Mouse (Mus musculus) kidney, embryonic 15.5 days (tissue): ENCODE measurements around the gene Astn1. TPM values are rescaled to one million over a fixed set of nuclear protein-coding genes. Genes with fewer than 3 reads are reported as not detected.

ENCODE experiments used
- ATAC-seq: fragments of 200-750 bp; cut with Nextera tagmentation; replicated peaks from 2 replicates; pipeline ENCODE4 v1.8.0; 2017; ENCODE audit warnings: moderate TSS enrichment; ENCODE audit not compliant: low FRiP score
- H3K27ac ChIP-seq: fragments of 300-500 bp; sonication (generic); 2 replicates; pipeline ENCODE4 v1.5.1; 2015; ENCODE audit warnings: mild to moderate bottlenecking, inconsistent platforms
- H3K27me3 ChIP-seq: fragments of 300-500 bp; sonication (generic); 2 replicates; pipeline ENCODE4 v1.6.1; 2015; ENCODE audit warnings: inconsistent platforms
- H3K36me3 ChIP-seq: fragments of 300-500 bp; sonication (generic); 2 replicates; pipeline ENCODE4 v1.6.1; 2015; ENCODE audit warnings: inconsistent platforms
- H3K4me1 ChIP-seq: fragments of 300-500 bp; sonication (generic); 2 replicates; pipeline ENCODE4 v1.6.1; 2015; ENCODE audit warnings: inconsistent platforms
- H3K4me2 ChIP-seq: fragments of 300-500 bp; sonication (generic); 2 replicates; pipeline ENCODE4 v1.6.1; 2015; ENCODE audit warnings: moderate library complexity, mild to moderate bottlenecking, inconsistent platforms
- H3K4me3 ChIP-seq: fragments of 300-500 bp; sonication (generic); replicated peaks from 2 replicates; pipeline ENCODE4 v1.5.1; 2015; ENCODE audit warnings: mild to moderate bottlenecking, inconsistent platforms
- H3K9ac ChIP-seq: fragments of 300-500 bp; sonication (generic); 2 replicates; pipeline ENCODE4 v1.6.1; 2015; ENCODE audit warnings: mild to moderate bottlenecking, inconsistent platforms
- H3K9me3 ChIP-seq: fragments of 300-500 bp; sonication (generic); replicated peaks from 2 replicates; pipeline ENCODE4 v1.6.1; 2016; ENCODE audit warnings: inconsistent platforms
- WGBS: fragments of 180-500 bp; shearing (Covaris S2); methylation state at CpG from one replicate; pipeline ENCODE4 v1.1.7; 2015; ENCODE audit warnings: mixed read lengths; 5-methylcytosine and 5-hydroxymethylcytosine counted together
- polyA plus RNA-seq: library from polyadenylated mRNA; unstranded; fragments of >200 nt; fragmentation: Nextera tagmentation; extraction: Ambion mirVana; gene quantifications from 2 replicates; pipeline ENCODE4 v1.2.1, GENCODE M21; 2015

The Astn1 gene
- polyA plus RNA-seq, 1 experiment from 2014 or later, result 0.93 TPM

DNA sequence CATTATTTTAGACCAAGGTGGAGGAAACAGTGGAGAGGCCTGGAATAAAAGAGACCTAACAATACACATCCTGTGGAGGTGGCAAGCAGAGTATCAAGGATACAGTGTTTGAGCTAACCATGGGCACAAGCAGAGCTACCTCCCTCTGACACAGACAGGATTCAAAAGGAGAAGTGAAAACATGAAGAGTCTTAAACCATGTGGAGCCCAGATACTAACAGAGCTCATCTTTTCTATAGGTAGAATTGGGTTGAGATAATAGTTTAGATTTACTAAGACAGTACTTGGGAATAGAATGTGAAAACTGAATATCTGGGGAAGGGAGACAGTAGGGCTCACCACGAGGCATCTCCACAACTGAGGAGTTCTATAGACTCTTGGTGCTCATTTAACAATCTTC lies 84.0 kb downstream of the Astn1 start:
- H3K4me3 ChIP-seq, result no peak overlapping the region
- H3K27ac ChIP-seq, result no peak overlapping the region
- no peaks in the 10 kb centered on the region for H3K27me3 ChIP-seq
- H3K9me3 ChIP-seq, result no peaks in the 10 kb centered on the region
- no peak overlapping the region for H3K4me2 ChIP-seq
- WGBS, result 92% methylated on average over 1 of the region's 1 CpGs
- no peak overlapping the region for H3K9ac ChIP-seq
- no peaks in the 10 kb centered on the region for H3K4me1 ChIP-seq
- no peaks in the 10 kb centered on the region for H3K36me3 ChIP-seq
- ATAC-seq, result no peak

DNA sequence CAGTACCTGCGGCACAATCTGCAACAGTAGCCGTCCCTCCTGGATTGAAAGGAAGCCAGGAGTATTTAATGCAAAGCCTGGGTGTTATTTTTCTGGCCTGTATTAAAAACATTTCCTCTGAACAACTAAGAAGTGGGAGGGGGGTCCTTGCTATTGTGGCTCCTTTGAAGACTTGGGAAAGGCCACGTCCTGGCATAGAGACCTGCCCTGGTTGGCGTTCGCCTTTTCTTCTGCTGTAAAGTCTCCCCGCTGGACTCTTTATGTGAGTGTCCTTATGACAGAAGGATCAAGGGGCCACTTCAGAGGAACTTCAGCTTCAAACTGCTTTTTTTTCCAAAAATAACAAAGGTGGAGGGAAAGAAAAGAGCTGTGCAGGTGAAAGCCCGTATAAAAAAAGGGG lies 85.9 kb downstream of the Astn1 start:
- Histone ChIP-seq H3K4me1 (no peaks in the 10 kb centered on the region), H3K4me3 (no peak overlapping the region), H3K9ac (no peak overlapping the region), H3K27me3 (no peaks in the 10 kb centered on the region), H3K9me3 (no peaks in the 10 kb centered on the region), H3K36me3 (no peaks in the 10 kb centered on the region), H3K4me2 (no peak overlapping the region), H3K27ac (no peak overlapping the region)
- no peak for ATAC-seq
- 64% methylated on average over 7 of the region's 7 CpGs for WGBS

GRCm38 (mm10) chr1:158452675-158453074 lies 90.6 kb downstream of the Astn1 start:
- Histone ChIP-seq H3K27ac (no peak overlapping the region), H3K27me3 (no peaks in the 10 kb centered on the region), H3K9me3 (no peaks in the 10 kb centered on the region), H3K4me3 (no peak overlapping the region), H3K36me3 (no peaks in the 10 kb centered on the region), H3K9ac (no peak overlapping the region), H3K4me1 (no peaks in the 10 kb centered on the region), H3K4me2 (no peak overlapping the region)
- ATAC-seq, result no peak

- Histone ChIP-seq H3K27me3 (no peaks in the 10 kb centered on the region), H3K9me3 (no peaks in the 10 kb centered on the region), H3K4me1 (no peaks in the 10 kb centered on the region), H3K27ac (no peak overlapping the region), H3K4me3 (no peak overlapping the region), H3K9ac (no peak overlapping the region), H3K4me2 (no peak overlapping the region), H3K36me3 (no peaks in the 10 kb centered on the region)
- ATAC-seq, result no peak
- WGBS, result 79% methylated on average over 5 of the region's 5 CpGs
Measured at GRCm38 (mm10) chr1:158453587-158453986, 91.5 kb downstream of the Astn1 start.

- Histone ChIP-seq H3K4me1 (no peaks in the 10 kb centered on the region), H3K9ac (no peak overlapping the region), H3K4me3 (no peak overlapping the region), H3K4me2 (no peak overlapping the region), H3K9me3 (no peaks in the 10 kb centered on the region), H3K27me3 (no peaks in the 10 kb centered on the region), H3K36me3 (no peaks in the 10 kb centered on the region), H3K27ac (no peak overlapping the region)
- no peak for ATAC-seq
- WGBS, result 62% methylated on average over 6 of the region's 6 CpGs
Measured at GRCm38 (mm10) chr1:158463975-158464374, 101.9 kb downstream of the Astn1 start.

DNA sequence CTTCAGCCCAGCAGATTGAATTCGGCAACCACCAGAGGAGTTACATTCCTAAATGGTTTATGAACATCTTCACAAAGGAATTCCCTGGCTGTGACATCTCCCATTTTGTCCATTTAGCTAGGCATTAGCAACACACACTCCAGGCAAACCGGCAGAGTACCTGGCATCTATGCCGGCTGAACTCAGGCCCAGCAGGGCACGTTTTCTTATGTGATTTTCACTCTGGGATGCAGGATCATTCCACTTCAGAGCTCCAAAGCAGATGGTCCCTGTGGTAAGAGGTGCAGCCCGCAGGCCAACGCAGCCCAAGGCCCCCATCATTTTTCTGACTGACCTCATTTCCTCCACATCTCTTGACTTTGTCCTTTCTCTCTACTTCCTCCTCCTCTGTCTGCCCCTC lies 103.2 kb downstream of the Astn1 start:
- ATAC-seq, result no peak
- H3K36me3 ChIP-seq, result no peaks in the 10 kb centered on the region
- no peak overlapping the region for H3K9ac ChIP-seq
- no peak overlapping the region for H3K27ac ChIP-seq
- no peak overlapping the region for H3K4me2 ChIP-seq
- H3K4me1 ChIP-seq, result no peaks in the 10 kb centered on the region
- no peaks in the 10 kb centered on the region for H3K27me3 ChIP-seq
- H3K9me3 ChIP-seq, result no peaks in the 10 kb centered on the region
- WGBS, result 65% methylated on average over 6 of the region's 6 CpGs
- no peak overlapping the region for H3K4me3 ChIP-seq

DNA sequence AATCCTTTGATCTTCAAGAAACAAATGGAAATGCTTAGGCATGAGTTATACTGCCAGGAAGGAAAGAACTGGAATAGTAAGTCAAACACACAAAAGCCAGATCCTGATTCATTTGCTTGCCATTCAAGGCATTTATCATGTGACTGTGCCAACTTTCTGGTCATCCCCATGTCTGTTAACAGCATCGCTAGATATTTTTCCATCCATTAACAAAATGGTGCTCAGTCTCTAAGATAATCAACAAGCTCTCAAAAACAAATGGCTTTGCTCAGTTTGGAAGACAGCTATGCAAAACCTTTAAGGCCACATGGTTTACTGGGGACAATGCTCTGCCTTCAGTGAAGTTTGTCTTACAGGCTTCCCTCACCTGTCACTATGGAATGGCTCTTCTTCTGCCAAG lies 115.8 kb downstream of the Astn1 start:
- H3K9ac ChIP-seq, result no peak overlapping the region
- no peaks in the 10 kb centered on the region for H3K9me3 ChIP-seq
- no peak overlapping the region for H3K27ac ChIP-seq
- ATAC-seq, result no peak
- 89% methylated on average over 1 of the region's 1 CpGs for WGBS
- no peaks in the 10 kb centered on the region for H3K27me3 ChIP-seq
- H3K4me2 ChIP-seq, result no peak overlapping the region
- no peak overlapping the region for H3K4me3 ChIP-seq
- no peaks in the 10 kb centered on the region for H3K4me1 ChIP-seq
- H3K36me3 ChIP-seq, result no peaks in the 10 kb centered on the region

DNA sequence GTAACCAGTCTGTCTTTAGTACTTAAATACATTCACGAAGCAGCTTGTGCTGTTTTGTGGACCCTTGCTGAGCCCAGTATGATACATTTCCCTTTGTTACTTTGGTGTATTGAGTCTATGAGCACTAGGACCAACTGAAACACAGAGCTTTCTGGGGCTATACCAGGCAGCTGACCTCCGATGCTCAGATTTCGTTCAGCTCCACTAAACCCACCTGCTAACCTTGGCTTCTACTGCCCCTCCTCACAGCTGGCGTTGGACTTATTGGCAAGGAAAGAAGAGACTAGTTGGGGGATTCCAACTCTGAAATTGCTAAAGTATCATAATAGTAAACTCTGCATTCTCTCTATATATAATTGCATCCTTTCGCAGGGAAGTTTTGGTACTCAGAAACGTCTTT lies 118.2 kb downstream of the Astn1 start:
- Histone ChIP-seq H3K27ac (no peak overlapping the region), H3K9ac (no peak overlapping the region), H3K36me3 (no peaks in the 10 kb centered on the region), H3K4me3 (no peak overlapping the region), H3K4me2 (no peak overlapping the region), H3K9me3 (no peaks in the 10 kb centered on the region), H3K27me3 (no peaks in the 10 kb centered on the region), H3K4me1 (no peaks in the 10 kb centered on the region)
- 57% methylated on average over 6 of the region's 6 CpGs for WGBS
- ATAC-seq, result no peak

GRCm38 (mm10) chr1:158483733-158484132 lies 121.7 kb downstream of the Astn1 start:
- no peak overlapping the region for H3K27ac ChIP-seq
- no peaks in the 10 kb centered on the region for H3K9me3 ChIP-seq
- no peak overlapping the region for H3K9ac ChIP-seq
- WGBS, result 83% methylated on average over 2 of the region's 2 CpGs
- ATAC-seq, result no peak
- H3K4me1 ChIP-seq, result no peaks in the 10 kb centered on the region
- H3K36me3 ChIP-seq, result no peaks in the 10 kb centered on the region
- H3K4me2 ChIP-seq, result no peak overlapping the region
- no peaks in the 10 kb centered on the region for H3K27me3 ChIP-seq
- no peak overlapping the region for H3K4me3 ChIP-seq

- Histone ChIP-seq H3K4me2 (no peak overlapping the region), H3K4me1 (no peaks in the 10 kb centered on the region), H3K36me3 (no peaks in the 10 kb centered on the region), H3K27ac (no peak overlapping the region), H3K4me3 (no peak overlapping the region), H3K27me3 (no peaks in the 10 kb centered on the region), H3K9me3 (no peaks in the 10 kb centered on the region), H3K9ac (no peak overlapping the region)
- ATAC-seq, result no peak; the same call in 1 of the 2 replicates
- 59% methylated on average over 4 of the region's 4 CpGs for WGBS
Measured at GRCm38 (mm10) chr1:158489521-158490021, 127.5 kb downstream of the Astn1 start.

DNA sequence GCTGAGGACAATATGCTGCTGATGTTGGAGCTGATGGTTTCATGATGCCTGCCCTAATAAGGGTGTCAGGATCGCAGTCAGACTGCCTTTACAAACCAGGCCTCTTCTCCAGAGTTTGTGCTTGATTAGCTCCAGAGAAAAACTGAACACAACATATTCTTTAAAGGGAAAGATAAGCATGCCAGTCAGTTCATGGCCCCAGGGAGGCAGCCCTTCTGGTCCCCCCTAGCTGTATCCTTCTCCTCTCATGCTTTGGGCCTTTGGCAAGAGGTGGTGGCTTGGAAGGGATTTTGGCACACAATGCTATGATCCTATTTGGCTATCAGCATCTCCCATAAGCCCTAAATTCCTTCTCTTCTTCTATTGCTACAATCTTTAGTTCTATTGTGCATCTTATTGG lies 128.1 kb downstream of the Astn1 start:
- no peaks in the 10 kb centered on the region for H3K27me3 ChIP-seq
- H3K4me1 ChIP-seq, result no peaks in the 10 kb centered on the region
- H3K4me3 ChIP-seq, result no peak overlapping the region
- no peak overlapping the region for H3K27ac ChIP-seq
- WGBS, result 81% methylated on average over 1 of the region's 1 CpGs
- H3K4me2 ChIP-seq, result no peak overlapping the region
- H3K9me3 ChIP-seq, result no peaks in the 10 kb centered on the region
- no peak for ATAC-seq
- no peaks in the 10 kb centered on the region for H3K36me3 ChIP-seq
- no peak overlapping the region for H3K9ac ChIP-seq

DNA sequence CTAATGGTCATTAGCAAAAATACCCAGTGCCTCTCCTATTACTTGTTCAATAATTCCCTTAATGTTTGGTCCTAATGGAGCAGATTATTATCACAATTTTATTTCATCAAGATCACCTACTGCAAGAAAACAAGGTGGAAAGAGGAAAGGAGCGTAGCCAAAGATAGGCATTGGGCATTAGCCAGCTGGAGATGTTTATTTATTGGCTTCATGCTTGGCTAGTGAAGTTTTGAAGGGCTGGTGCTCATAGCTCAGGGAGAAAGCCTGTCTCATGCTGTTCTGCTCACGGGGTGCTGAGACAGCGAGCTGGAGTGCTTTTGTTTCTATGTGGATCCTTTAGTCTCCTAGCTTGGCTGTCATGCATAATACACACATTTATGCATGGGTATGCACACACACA lies 131.2 kb downstream of the Astn1 start:
- Histone ChIP-seq H3K27me3 (no peaks in the 10 kb centered on the region), H3K27ac (no peak overlapping the region), H3K4me3 (no peak overlapping the region), H3K36me3 (no peaks in the 10 kb centered on the region), H3K4me1 (no peaks in the 10 kb centered on the region), H3K4me2 (no peak overlapping the region), H3K9me3 (no peaks in the 10 kb centered on the region), H3K9ac (no peak overlapping the region)
- 50% methylated on average over 3 of the region's 3 CpGs for WGBS
- no peak; the same call in 1 of the 2 replicates for ATAC-seq

- H3K36me3 ChIP-seq, result no peaks in the 10 kb centered on the region
- H3K27ac ChIP-seq, result no peak overlapping the region
- no peak overlapping the region for H3K9ac ChIP-seq
- no peak overlapping the region for H3K4me2 ChIP-seq
- 0 out of 2 replicates have a peak, but pooled peaks cover 6% of the 10 kb centered on the region for H3K4me1 ChIP-seq
- no peaks in the 10 kb centered on the region for H3K9me3 ChIP-seq
- no peaks in the 10 kb centered on the region for H3K27me3 ChIP-seq
- no peak for ATAC-seq
- WGBS, result 42% methylated on average over 4 of the region's 4 CpGs
- no peak overlapping the region for H3K4me3 ChIP-seq
Measured at GRCm38 (mm10) chr1:158500140-158500539, 138.1 kb downstream of the Astn1 start.
